Mouse (Mus musculus): ENCODE data around the gene Dnase2a. TPM values are rescaled to one million over a fixed set of nuclear protein-coding genes. Genes with fewer than 3 reads are reported as not detected.

Dnase2a gene
- total RNA-seq (2015) (16.8 and 23.7 TPM in 2 replicates), total RNA-seq (2017) (52.7 and 73.5 TPM in 2 replicates)

DNA sequence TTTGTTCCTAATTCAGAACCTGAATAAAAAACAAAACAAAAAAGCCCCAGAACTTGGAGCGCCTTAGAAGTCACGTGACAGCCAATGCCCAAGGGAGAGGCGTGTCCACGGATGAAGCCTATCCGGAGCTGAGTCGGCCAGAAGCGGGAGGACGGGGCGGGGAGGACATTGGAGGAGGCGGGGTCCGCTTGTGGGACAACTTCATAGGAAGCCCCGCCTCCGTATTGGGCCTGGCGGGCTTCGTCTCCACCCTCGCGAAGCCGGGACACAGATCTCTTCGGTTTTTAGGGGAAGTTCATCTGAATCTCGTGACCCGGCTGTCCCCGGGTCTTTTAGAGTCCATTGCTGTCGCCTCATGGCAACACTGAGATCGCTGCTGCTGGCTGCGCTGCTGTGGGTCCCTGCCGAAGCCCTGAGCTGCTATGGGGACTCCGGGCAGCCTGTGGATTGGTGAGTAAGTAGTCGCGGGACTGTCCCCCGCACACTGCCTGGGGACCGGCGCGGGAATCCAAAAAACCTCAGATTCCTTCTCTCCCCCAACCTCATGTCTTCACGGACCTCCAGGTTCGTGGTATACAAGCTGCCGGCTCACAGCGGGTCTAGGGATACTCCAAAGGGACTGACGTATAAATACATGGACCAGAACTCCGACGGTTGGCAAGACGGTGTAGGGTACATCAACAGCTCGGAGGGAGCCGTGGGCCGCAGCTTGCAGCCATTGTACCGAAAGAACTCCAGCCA is at the start of gene Dnase2a:
Gene Dnase2a (plus strand): TSS at position 140 of the 741 bp plus-strand sequence.
- ATAC-seq (replicated peaks; ENCODE audit: poor library complexity), result peak; percentile 85

DNA sequence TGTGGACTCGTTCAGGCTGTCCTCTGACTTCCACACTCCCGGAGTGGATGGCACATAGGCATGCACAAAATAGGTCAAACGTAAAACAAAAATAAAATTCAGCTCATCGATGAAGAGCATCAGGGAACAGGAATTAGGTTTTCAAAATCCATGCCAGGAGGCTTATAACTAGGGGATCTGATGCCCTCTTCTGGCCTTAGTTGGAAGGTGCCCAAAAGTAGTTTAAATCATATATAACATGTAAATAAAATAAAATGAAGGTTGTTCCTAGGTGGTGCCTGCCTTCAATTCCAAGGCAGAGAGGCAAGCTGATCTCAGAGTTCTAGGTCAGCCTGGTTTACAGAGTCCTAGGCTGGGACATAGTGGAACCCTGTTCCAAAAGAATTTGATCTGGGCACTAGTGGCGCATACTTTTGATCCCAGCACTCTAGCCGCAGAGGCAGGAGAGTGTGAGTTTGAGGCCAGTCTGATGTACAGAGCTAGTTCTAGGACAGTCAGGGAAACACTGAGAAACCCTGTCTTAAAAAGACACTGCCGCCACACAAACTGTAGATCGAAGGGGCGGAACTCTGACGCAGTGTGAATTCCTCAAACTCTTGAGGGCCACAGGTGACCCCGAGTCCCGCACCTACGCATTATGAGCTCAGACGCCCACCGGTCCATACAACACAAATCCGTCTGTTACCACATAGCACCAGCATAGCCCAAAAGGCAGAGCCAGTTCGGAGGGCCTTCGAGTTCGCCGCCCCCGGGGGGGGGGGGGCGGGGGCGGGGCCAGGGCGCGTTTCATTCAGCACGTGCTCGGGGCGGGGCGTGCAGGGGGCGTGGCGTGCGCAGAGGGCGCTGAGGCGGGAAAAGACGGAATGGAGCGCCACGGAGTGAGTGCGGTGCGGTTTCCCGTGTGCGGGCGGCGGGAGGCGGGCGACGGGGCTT is 36.7 kb upstream of the Dnase2a start, which contains the start of gene Syce2:
Gene Syce2 (plus strand): TSS at position 736 of the 933 bp plus-strand sequence.
- peak; percentile 77 for ATAC-seq (replicated peaks; ENCODE audit: poor library complexity)

GRCm38 (mm10) chr8:84872309-84872965 is 35.9 kb upstream of the Dnase2a start:
- ATAC-seq (replicated peaks; ENCODE audit: poor library complexity), result peak; percentile 37

GRCm38 (mm10) chr8:84873016-84873415 is 35.3 kb upstream of the Dnase2a start:
- no peak for ATAC-seq (replicated peaks; ENCODE audit: poor library complexity)

DNA sequence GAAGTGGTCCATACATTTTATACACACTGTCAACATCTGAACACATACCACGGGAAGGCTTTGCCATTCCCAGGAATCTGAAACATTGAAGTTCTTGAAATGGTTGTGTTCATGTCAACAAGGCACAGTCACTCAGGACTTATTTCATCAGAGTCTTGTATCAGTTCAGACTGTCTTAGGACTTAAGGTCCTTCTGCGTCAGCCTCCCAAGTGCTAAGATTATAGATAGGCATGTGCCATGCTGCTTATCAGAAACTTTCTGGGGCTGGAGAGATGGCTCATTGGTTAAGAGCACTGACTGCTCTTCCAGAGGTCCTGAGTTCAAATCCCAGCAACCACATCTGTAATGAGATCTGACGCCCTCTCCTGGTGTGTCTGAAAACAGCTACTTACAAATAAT is 34.0 kb upstream of the Dnase2a start:
- ATAC-seq (replicated peaks; ENCODE audit: poor library complexity), result no peak

GRCm38 (mm10) chr8:84877297-84878035 is 30.9 kb upstream of the Dnase2a start:
- peak; percentile 5; the same call in 1 of the 2 replicates for ATAC-seq (replicated peaks; ENCODE audit: poor library complexity)

- ATAC-seq (replicated peaks; ENCODE audit: poor library complexity), result no peak
Observed at GRCm38 (mm10) chr8:84878915-84879314, 29.4 kb upstream of the Dnase2a start.

DNA sequence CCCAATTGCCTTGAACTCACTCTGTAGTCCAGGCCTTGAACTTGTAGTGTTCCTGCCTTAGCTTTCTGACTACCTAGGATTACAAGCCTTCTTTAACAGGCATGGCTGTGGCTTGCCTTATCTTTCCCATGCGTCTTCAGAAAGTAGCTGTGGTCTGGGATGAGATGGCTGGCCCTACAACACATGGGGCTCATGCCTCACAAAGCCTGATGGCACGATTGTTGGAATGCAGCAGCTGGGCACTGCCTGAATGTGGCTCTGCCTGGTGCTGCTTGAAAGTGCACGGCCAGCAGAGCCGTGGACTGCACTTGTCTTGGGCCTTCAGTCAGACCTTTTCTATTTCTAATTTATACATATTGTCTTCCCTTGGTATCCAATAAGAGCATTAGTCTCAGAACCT is 23.6 kb upstream of the Dnase2a start:
- ATAC-seq (replicated peaks; ENCODE audit: poor library complexity), result peak; percentile 69

- no peak for ATAC-seq (replicated peaks; ENCODE audit: poor library complexity)
Observed at GRCm38 (mm10) chr8:84888280-84888679, 20.1 kb upstream of the Dnase2a start.

GRCm38 (mm10) chr8:84889141-84889540 is 19.2 kb upstream of the Dnase2a start:
- ATAC-seq (replicated peaks; ENCODE audit: poor library complexity), result no peak

DNA sequence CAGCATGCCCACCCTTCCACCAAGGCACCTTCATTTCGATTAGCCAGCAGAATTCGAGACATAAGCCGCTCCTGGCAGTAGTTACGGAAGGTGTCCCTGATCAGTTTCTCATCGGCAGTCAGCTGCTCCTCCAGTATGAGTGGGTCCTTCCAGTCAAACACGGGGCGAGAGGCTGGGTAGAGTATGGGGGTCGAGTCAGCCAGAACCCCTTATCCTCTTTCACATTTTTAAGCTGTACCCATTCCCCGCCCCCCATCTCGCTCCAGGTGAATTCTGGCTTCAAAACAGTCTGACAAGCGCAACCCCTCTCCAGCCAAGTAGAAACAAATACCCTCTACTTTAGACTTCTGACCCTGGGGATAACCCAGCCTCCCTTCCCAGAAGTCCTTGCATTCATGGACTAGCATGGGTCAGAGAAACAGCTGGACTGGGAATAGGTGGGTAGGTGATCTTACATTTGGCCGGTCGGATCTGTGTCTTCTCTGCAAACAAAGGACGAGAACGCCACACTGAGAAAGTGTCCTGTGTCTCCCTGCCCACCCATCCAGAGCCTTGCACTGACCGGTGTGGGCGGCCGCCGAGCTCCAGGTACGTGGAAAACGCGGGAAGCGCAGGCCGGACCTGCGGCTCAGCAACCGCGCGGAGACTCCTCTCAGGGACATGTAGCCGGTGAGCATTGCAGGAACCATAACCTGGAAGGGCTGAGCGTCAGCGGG is 15.2 kb upstream of the Dnase2a start:
- no peak for ATAC-seq (replicated peaks; ENCODE audit: poor library complexity)

- peak; percentile 99 for ATAC-seq (replicated peaks; ENCODE audit: poor library complexity)
Observed at GRCm38 (mm10) chr8:84893709-84894134, 14.6 kb upstream of the Dnase2a start, which contains the start of gene Gcdh. Gcdh (minus strand) TSS chr8:84893921.

GRCm38 (mm10) chr8:84895963-84896362 is 12.4 kb upstream of the Dnase2a start:
- no peak for ATAC-seq (replicated peaks; ENCODE audit: poor library complexity)

- ATAC-seq (replicated peaks; ENCODE audit: poor library complexity), result peak; percentile 64
Observed at GRCm38 (mm10) chr8:84901071-84901470, 7.3 kb upstream of the Dnase2a start.

GRCm38 (mm10) chr8:84901752-84902151 is 6.6 kb upstream of the Dnase2a start, which contains the start of gene Klf1:
Klf1 (plus strand) TSS chr8:84901928.
- peak; percentile 69 for ATAC-seq (replicated peaks; ENCODE audit: poor library complexity)

DNA sequence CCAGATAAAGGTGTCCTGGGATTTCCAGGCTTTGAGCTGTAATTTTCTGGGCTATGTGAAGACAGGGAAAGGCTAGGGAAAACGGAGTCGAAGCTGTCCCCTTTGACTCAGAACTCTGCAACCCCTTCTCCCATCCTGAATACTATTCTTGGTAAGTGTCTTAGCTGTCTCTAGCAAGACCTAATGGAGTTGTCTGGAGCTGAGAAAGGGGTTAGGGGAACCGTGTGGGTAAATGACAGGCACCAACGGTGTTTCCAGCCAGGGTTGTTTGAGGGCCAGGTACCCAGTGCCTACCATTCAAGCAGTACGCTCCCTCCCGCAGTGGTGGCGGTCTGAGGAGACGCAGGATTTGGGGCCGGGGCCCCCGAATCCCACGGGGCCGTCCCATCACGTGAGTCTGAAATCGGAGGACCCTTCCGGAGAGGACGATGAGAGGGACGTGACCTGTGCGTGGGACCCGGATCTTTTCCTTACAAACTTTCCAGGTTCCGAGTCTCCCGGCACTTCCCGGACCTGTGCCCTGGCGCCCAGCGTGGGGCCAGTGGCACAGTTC is 5.9 kb upstream of the Dnase2a start:
- ATAC-seq (replicated peaks; ENCODE audit: poor library complexity), result no peak

DNA sequence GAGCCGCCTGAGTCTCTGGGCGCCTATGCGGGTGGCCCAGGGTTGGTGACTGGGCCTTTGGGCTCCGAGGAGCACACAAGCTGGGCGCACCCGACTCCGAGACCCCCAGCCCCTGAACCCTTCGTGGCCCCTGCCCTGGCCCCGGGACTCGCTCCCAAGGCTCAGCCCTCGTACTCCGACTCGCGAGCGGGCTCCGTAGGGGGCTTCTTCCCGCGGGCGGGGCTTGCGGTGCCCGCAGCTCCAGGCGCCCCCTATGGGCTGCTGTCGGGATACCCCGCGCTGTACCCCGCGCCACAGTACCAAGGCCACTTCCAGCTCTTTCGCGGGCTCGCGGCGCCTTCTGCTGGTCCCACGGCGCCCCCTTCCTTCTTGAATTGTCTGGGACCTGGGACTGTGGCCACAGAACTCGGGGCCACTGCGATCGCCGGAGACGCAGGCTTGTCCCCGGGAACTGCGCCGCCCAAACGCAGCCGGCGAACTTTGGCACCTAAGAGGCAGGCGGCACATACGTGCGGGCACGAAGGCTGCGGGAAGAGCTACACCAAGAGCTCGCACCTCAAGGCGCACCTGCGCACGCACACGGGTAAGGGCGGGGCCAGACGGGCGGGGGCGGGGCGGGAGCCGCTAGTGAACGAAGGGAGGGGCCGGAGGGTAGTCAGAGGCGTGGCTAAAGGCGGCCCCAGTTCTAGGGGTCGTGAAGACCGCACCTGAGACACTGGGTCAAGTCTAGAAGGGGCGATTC is 5.3 kb upstream of the Dnase2a start:
- peak; percentile 74 for ATAC-seq (replicated peaks; ENCODE audit: poor library complexity)

DNA sequence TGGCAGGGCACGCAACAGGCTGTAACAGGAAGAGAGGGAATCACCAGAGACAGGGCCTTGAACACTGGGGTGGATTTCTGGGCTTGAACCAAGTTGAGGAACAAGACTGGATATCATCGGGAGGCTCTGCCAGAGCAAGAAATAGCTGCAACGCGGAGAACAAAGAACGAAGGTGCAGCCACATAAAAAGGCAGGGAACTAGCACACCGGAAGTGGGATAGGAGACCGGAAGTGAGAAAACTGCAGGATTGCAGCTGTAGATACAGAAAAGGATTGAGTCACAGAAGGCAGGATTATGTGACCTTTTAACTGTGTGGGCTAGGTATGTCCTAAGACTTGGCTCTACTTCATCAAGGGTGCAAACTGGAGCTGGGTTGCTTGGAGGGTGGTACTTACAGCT is 4.0 kb upstream of the Dnase2a start:
- ATAC-seq (replicated peaks; ENCODE audit: poor library complexity), result no peak

GRCm38 (mm10) chr8:84907037-84907436 is 1.3 kb upstream of the Dnase2a start:
- no peak for ATAC-seq (replicated peaks; ENCODE audit: poor library complexity)
